Mouse (Mus musculus) cerebellum, adult 8-10 months (tissue): ENCODE data around the gene Clcn6.

Experiments
- DNase-seq: peaks from one replicate; pipeline ENCODE4 v3.0.0; 2022

Clcn6 gene

GRCm38 (mm10) chr4:148040029-148040830 is 1.6 kb upstream of the Clcn6 start:
- no peak for DNase-seq

- no peak for DNase-seq
Observed at GRCm38 (mm10) chr4:148039254-148040028, 820 bp upstream of the Clcn6 start.

- no peak for DNase-seq
Observed at GRCm38 (mm10) chr4:148038079-148038599, 482 bp downstream of the Clcn6 start.

- no peak for DNase-seq
Observed at GRCm38 (mm10) chr4:148035440-148035839, 3.2 kb downstream of the Clcn6 start.

- no peak for DNase-seq
Observed at GRCm38 (mm10) chr4:148033858-148034410, 4.7 kb downstream of the Clcn6 start.

GRCm38 (mm10) chr4:148030506-148030905 is 8.1 kb downstream of the Clcn6 start:
- DNase-seq = no peak

- no peak for DNase-seq
Observed at GRCm38 (mm10) chr4:148029297-148029696, 9.3 kb downstream of the Clcn6 start.

- DNase-seq = no peak
Observed at GRCm38 (mm10) chr4:148024003-148024402, 14.6 kb downstream of the Clcn6 start.

- DNase-seq = no peak
Observed at GRCm38 (mm10) chr4:148018410-148018809, 20.2 kb downstream of the Clcn6 start.

GRCm38 (mm10) chr4:148016981-148017380 is 21.6 kb downstream of the Clcn6 start:
- no peak for DNase-seq

GRCm38 (mm10) chr4:148015418-148015817 is 23.2 kb downstream of the Clcn6 start:
- DNase-seq = no peak

GRCm38 (mm10) chr4:148012216-148012615 is 26.4 kb downstream of the Clcn6 start:
- no peak for DNase-seq

- no peak for DNase-seq
Observed at GRCm38 (mm10) chr4:148011332-148011731, 27.3 kb downstream of the Clcn6 start.

- no peak for DNase-seq
Observed at GRCm38 (mm10) chr4:148009641-148010040, 29.0 kb downstream of the Clcn6 start.

- peak; percentile 15 for DNase-seq
Observed at GRCm38 (mm10) chr4:148008412-148008811, 30.2 kb downstream of the Clcn6 start.

- no peak for DNase-seq
Observed at GRCm38 (mm10) chr4:148004361-148004760, 34.3 kb downstream of the Clcn6 start.

- no peak for DNase-seq
Observed at GRCm38 (mm10) chr4:148001866-148002265, 36.8 kb downstream of the Clcn6 start.

GRCm38 (mm10) chr4:148001013-148001789 is 37.4 kb downstream of the Clcn6 start:
- no peak for DNase-seq

- DNase-seq = no peak
Observed at GRCm38 (mm10) chr4:148000202-148000772, 38.3 kb downstream of the Clcn6 start, which contains the start of gene Nppa. TSS of gene Nppa (plus strand) at chr4:148000722.

- DNase-seq = no peak
Observed at GRCm38 (mm10) chr4:147995311-147995710, 43.3 kb downstream of the Clcn6 start.

GRCm38 (mm10) chr4:147993571-147994095 is 45.0 kb downstream of the Clcn6 start:
- DNase-seq = no peak
